Mouse (Mus musculus): ENCODE measurements around the gene Gm38431. TPM values are rescaled to one million over a fixed set of nuclear protein-coding genes. Genes with fewer than 3 reads are reported as not detected.

Gm38431 gene
- polyA plus RNA-seq, 1 experiment from 2014 or later, result 0.42 TPM

GRCm38 (mm10) chr9:21097793-21098192, 6.0 kb upstream of the Gm38431 start:
- H3K27me3 ChIP-seq (replicated peaks; ENCODE audit: control insufficient read depth, insufficient read depth, low read length), result no peaks in the 10 kb centered on the region
- H3K9me3 ChIP-seq (ENCODE audit: control insufficient read depth), result no peaks in the 10 kb centered on the region
- H3K9ac ChIP-seq (ENCODE audit: low read depth, low read length), result peak overlapping the region; percentile 31; the same call in 1 of the 2 replicates
- no peak overlapping the region for H3K4me2 ChIP-seq (replicated peaks; ENCODE audit: low read depth)
- TF ChIP-seq CTCF (IDR thresholded peaks at IDR 0.05; ENCODE audit: low read depth), result no peak
- H3K4me3 ChIP-seq (ENCODE audit: low read depth, low read length), result no peak overlapping the region
- no peaks in the 10 kb centered on the region; the same call in 1 of the 2 replicates for H3K36me3 ChIP-seq (ENCODE audit: control insufficient read depth, insufficient read depth)
- ATAC-seq, result peak; percentile 55; the same call in 1 of the 2 replicates
- no peaks in the 10 kb centered on the region for H3K4me1 ChIP-seq (replicated peaks; ENCODE audit: control insufficient read depth, insufficient read depth, low read length)
- H3K27ac ChIP-seq (ENCODE audit: low read depth, low read length), result no peak overlapping the region
- WGBS, result 41% methylated on average over 8 of the region's 8 CpGs

GRCm38 (mm10) chr9:21095958-21096357, 4.2 kb upstream of the Gm38431 start:
- no peak overlapping the region for H3K4me2 ChIP-seq (replicated peaks; ENCODE audit: low read depth)
- H3K36me3 ChIP-seq (ENCODE audit: control insufficient read depth, insufficient read depth), result no peaks in the 10 kb centered on the region
- no peak for TF ChIP-seq CTCF (IDR thresholded peaks at IDR 0.05; ENCODE audit: low read depth)
- H3K27me3 ChIP-seq (replicated peaks; ENCODE audit: control insufficient read depth, insufficient read depth, low read length), result no peaks in the 10 kb centered on the region
- H3K4me3 ChIP-seq (ENCODE audit: low read depth, low read length), result no peak overlapping the region
- no peaks in the 10 kb centered on the region for H3K4me1 ChIP-seq (replicated peaks; ENCODE audit: control insufficient read depth, insufficient read depth, low read length)
- 94% methylated on average over 4 of the region's 4 CpGs for WGBS
- no peak overlapping the region for H3K27ac ChIP-seq (ENCODE audit: low read depth, low read length)
- no peaks in the 10 kb centered on the region for H3K9me3 ChIP-seq (ENCODE audit: control insufficient read depth)
- ATAC-seq, result no peak
- no peak overlapping the region for H3K9ac ChIP-seq (ENCODE audit: low read depth, low read length)

GRCm38 (mm10) chr9:21093423-21093822, 1.6 kb upstream of the Gm38431 start:
- no peak for ATAC-seq
- H3K27me3 ChIP-seq (replicated peaks; ENCODE audit: control insufficient read depth, insufficient read depth, low read length), result no peaks in the 10 kb centered on the region
- no peak overlapping the region for H3K27ac ChIP-seq (ENCODE audit: low read depth, low read length)
- no peaks in the 10 kb centered on the region for H3K4me1 ChIP-seq (replicated peaks; ENCODE audit: control insufficient read depth, insufficient read depth, low read length)
- 94% methylated on average over 9 of the region's 9 CpGs for WGBS
- H3K9ac ChIP-seq (ENCODE audit: low read depth, low read length), result no peak overlapping the region
- H3K4me2 ChIP-seq (replicated peaks; ENCODE audit: low read depth), result no peak overlapping the region
- H3K4me3 ChIP-seq (ENCODE audit: low read depth, low read length), result no peak overlapping the region
- no peaks in the 10 kb centered on the region for H3K9me3 ChIP-seq (ENCODE audit: control insufficient read depth)
- peaks cover 17% of the 10 kb centered on the region for H3K36me3 ChIP-seq (ENCODE audit: control insufficient read depth, insufficient read depth)
- TF ChIP-seq CTCF (IDR thresholded peaks at IDR 0.05; ENCODE audit: low read depth), result no peak

- peak; percentile 58 for ATAC-seq
Measured at GRCm38 (mm10) chr9:21090972-21091706, 658 bp downstream of the Gm38431 start.

GRCm38 (mm10) chr9:21090537-21090936, 1.3 kb downstream of the Gm38431 start:
- H3K36me3 ChIP-seq (ENCODE audit: control insufficient read depth, insufficient read depth), result peaks cover 40% of the 10 kb centered on the region
- no peaks in the 10 kb centered on the region for H3K9me3 ChIP-seq (ENCODE audit: control insufficient read depth)
- H3K9ac ChIP-seq (ENCODE audit: low read depth, low read length), result no peak overlapping the region
- H3K4me1 ChIP-seq (replicated peaks; ENCODE audit: control insufficient read depth, insufficient read depth, low read length), result no peaks in the 10 kb centered on the region
- no peak for ATAC-seq
- no peak for TF ChIP-seq CTCF (IDR thresholded peaks at IDR 0.05; ENCODE audit: low read depth)
- no peaks in the 10 kb centered on the region for H3K27me3 ChIP-seq (replicated peaks; ENCODE audit: control insufficient read depth, insufficient read depth, low read length)
- 65% methylated on average over 1 of the region's 1 CpGs for WGBS
- peak overlapping the region; percentile 75 for H3K4me2 ChIP-seq (replicated peaks; ENCODE audit: low read depth)
- peak overlapping the region; percentile 61 for H3K4me3 ChIP-seq (ENCODE audit: low read depth, low read length)
- H3K27ac ChIP-seq (ENCODE audit: low read depth, low read length), result peak overlapping the region; percentile 11; the same call in 1 of the 2 replicates

More at GRCm38 (mm10) chr9:21090972-21091706, 658 bp downstream of the Gm38431 start:
- no peaks in the 10 kb centered on the region for H3K9me3 ChIP-seq (ENCODE audit: control insufficient read depth)
- H3K36me3 ChIP-seq (ENCODE audit: control insufficient read depth, insufficient read depth), result peaks cover 34% of the 10 kb centered on the region
- H3K4me1 ChIP-seq (replicated peaks; ENCODE audit: control insufficient read depth, insufficient read depth, low read length), result no peaks in the 10 kb centered on the region
- peak overlapping the region; percentile 75 for H3K4me2 ChIP-seq (replicated peaks; ENCODE audit: low read depth)
- WGBS, result 1% methylated on average over 24 of the region's 24 CpGs
- peak overlapping the region; percentile 61 for H3K4me3 ChIP-seq (ENCODE audit: low read depth, low read length)
- no peak for TF ChIP-seq CTCF (IDR thresholded peaks at IDR 0.05; ENCODE audit: low read depth)
- peak overlapping the region; percentile 84 for H3K27ac ChIP-seq (ENCODE audit: low read depth, low read length)
- no peaks in the 10 kb centered on the region for H3K27me3 ChIP-seq (replicated peaks; ENCODE audit: control insufficient read depth, insufficient read depth, low read length)
- H3K9ac ChIP-seq (ENCODE audit: low read depth, low read length), result peak overlapping the region; percentile 63

- no peak overlapping the region for H3K4me2 ChIP-seq (replicated peaks; ENCODE audit: low read depth)
- WGBS, result 84% methylated on average over 3 of the region's 3 CpGs
- no peak for TF ChIP-seq CTCF (IDR thresholded peaks at IDR 0.05; ENCODE audit: low read depth)
- no peak overlapping the region for H3K4me3 ChIP-seq (ENCODE audit: low read depth, low read length)
- no peak for ATAC-seq
- H3K9ac ChIP-seq (ENCODE audit: low read depth, low read length), result no peak overlapping the region
- H3K27ac ChIP-seq (ENCODE audit: low read depth, low read length), result no peak overlapping the region
- H3K4me1 ChIP-seq (replicated peaks; ENCODE audit: control insufficient read depth, insufficient read depth, low read length), result no peaks in the 10 kb centered on the region
- peaks cover 77% of the 10 kb centered on the region for H3K36me3 ChIP-seq (ENCODE audit: control insufficient read depth, insufficient read depth)
- H3K9me3 ChIP-seq (ENCODE audit: control insufficient read depth), result no peaks in the 10 kb centered on the region
- H3K27me3 ChIP-seq (replicated peaks; ENCODE audit: control insufficient read depth, insufficient read depth, low read length), result no peaks in the 10 kb centered on the region
Measured at GRCm38 (mm10) chr9:21083324-21083723, 8.5 kb downstream of the Gm38431 start.
